Mouse (Mus musculus): ENCODE data around the gene Dapk3.

DNA sequence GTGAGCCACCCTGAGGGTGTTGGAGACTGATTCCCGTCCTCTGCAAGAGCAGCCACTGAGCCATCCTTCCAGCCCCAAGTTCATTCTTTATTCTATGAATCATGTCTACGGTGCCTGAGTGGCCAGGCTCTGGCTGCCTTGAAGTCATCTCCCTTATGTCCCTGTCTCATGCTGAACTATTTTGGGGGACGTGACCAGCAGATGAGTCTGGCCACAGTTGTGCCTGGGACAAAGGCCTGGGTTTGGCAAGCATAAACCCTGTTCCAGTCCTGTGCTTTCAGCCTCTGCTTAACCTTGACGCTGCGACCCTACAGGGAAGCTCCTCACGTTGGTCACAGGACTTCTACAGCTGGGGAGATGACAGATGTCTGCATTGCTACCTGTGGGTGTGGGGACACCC lies 14.5 kb downstream of the Dapk3 start:
- TF ChIP-seq GATA1 (IDR thresholded peaks at IDR 0.05; ENCODE audit: borderline replicate concordance, low read length), result no peak
- TF ChIP-seq CTCF (IDR thresholded peaks at IDR 0.05; ENCODE audit: low read depth, low read length), result no peak
- no peak for TF ChIP-seq TAL1 (conservative IDR thresholded peaks at IDR 0.05; ENCODE audit: low read depth, low read length)
- no peak for TF ChIP-seq POLR2AphosphoS5 (IDR thresholded peaks at IDR 0.05; ENCODE audit: insufficient replicate concordance, low read depth, low read length)

Data from G1E (cell line).